Mouse (Mus musculus): ENCODE data around the gene Tbc1d13. TPM values are rescaled to one million over a fixed set of nuclear protein-coding genes. Genes with fewer than 3 reads are reported as not detected.

The Tbc1d13 gene
- 65.5 and 66.5 TPM in 2 replicates for polyA plus RNA-seq (2012; rRNA removed)

GRCm38 (mm10) chr2:30133613-30134377, at the start of gene Tbc1d13:
Tbc1d13 (plus strand) TSS chr2:30133746.

GRCm38 (mm10) chr2:30093471-30094207, 39.9 kb upstream of the Tbc1d13 start, which contains the start of gene Zdhhc12:
Zdhhc12 (minus strand) TSS chr2:30093648.

GRCm38 (mm10) chr2:30124472-30125274, 8.9 kb upstream of the Tbc1d13 start, which contains the start of gene Zer1:
Zer1 (minus strand) TSS chr2:30124585.

GRCm38 (mm10) chr2:30171371-30171996, 37.9 kb downstream of the Tbc1d13 start, which contains the start of gene Endog:
Endog (plus strand) TSS chr2:30171493.

GRCm38 (mm10) chr2:30177700-30178675, 44.4 kb downstream of the Tbc1d13 start, which contains the start of gene Spout1:
Spout1 (minus strand) TSS chr2:30178459.

Other genes starting within 250 kb of the Tbc1d13 start
- 105 and 107 TPM in 2 replicates for gene Odf2, start 244.5 kb upstream of the Tbc1d13 start, polyA plus RNA-seq (2012; rRNA removed)
- gene Gle1, start 198.3 kb upstream of the Tbc1d13 start, polyA plus RNA-seq (2012; rRNA removed) = 50.9 and 59.4 TPM in 2 replicates
- gene Sptan1, start 168.2 kb upstream of the Tbc1d13 start, polyA plus RNA-seq (2012; rRNA removed) = 855 and 873 TPM in 2 replicates
- 78.0 and 78.2 TPM in 2 replicates for gene Wdr34, start 84.9 kb upstream of the Tbc1d13 start, polyA plus RNA-seq (2012; rRNA removed)
- gene Set, start 76.4 kb upstream of the Tbc1d13 start, polyA plus RNA-seq (2012; rRNA removed) = 240 and 244 TPM in 2 replicates
- gene Pkn3, start 56.1 kb upstream of the Tbc1d13 start, polyA plus RNA-seq (2012; rRNA removed) = 2.5 and 3.6 TPM in 2 replicates
- 33.2 and 34.5 TPM in 2 replicates for gene Zdhhc12, start 40.1 kb upstream of the Tbc1d13 start, polyA plus RNA-seq (2012; rRNA removed)
- gene Zer1, start 9.2 kb upstream of the Tbc1d13 start, polyA plus RNA-seq (2012; rRNA removed) = 85.6 and 91.8 TPM in 2 replicates
- gene Endog, start 37.7 kb downstream of the Tbc1d13 start, polyA plus RNA-seq (2012; rRNA removed) = 19.5 and 22.3 TPM in 2 replicates
- gene Spout1, start 44.7 kb downstream of the Tbc1d13 start, polyA plus RNA-seq (2012; rRNA removed) = 49.3 and 50.9 TPM in 2 replicates
- 28.2 and 29.4 TPM in 2 replicates for gene Kyat1, start 72.1 kb downstream of the Tbc1d13 start, polyA plus RNA-seq (2012; rRNA removed)
- gene Lrrc8a, start 104.0 kb downstream of the Tbc1d13 start, polyA plus RNA-seq (2012; rRNA removed) = 28.7 and 30.2 TPM in 2 replicates
- 15.4 and 20.4 TPM in 2 replicates for gene Gm28035, start 106.8 kb downstream of the Tbc1d13 start, polyA plus RNA-seq (2012; rRNA removed)
- 19.5 and 22.7 TPM in 2 replicates for gene Phyhd1, start 132.5 kb downstream of the Tbc1d13 start, polyA plus RNA-seq (2012; rRNA removed)
- not detected in 2 replicates for gene Gm28038, start 147.3 kb downstream of the Tbc1d13 start, polyA plus RNA-seq (2012; rRNA removed)
- gene Dolk, start 152.6 kb downstream of the Tbc1d13 start, polyA plus RNA-seq (2012; rRNA removed) = 13.8 and 15.8 TPM in 2 replicates
- gene Nup188, start 152.7 kb downstream of the Tbc1d13 start, polyA plus RNA-seq (2012; rRNA removed) = 28.2 and 32.9 TPM in 2 replicates
- 358 and 371 TPM in 2 replicates for gene Sh3glb2, start 225.6 kb downstream of the Tbc1d13 start, polyA plus RNA-seq (2012; rRNA removed)
- 45.2 and 45.4 TPM in 2 replicates for gene Miga2, start 230.5 kb downstream of the Tbc1d13 start, polyA plus RNA-seq (2012; rRNA removed)